Mouse (Mus musculus): ENCODE measurements around the gene Tbc1d4. TPM values are rescaled to one million over a fixed set of nuclear protein-coding genes. Genes with fewer than 3 reads are reported as not detected.
A peak's percentile ranks its signal among the peaks of the same experiment; 100 is the strongest.

Gene Tbc1d4
- 5.5 and 6.8 TPM in 2 replicates for polyA plus RNA-seq (2014; fragmentation: Nextera tagmentation; extraction: Ambion mirVana)

DNA sequence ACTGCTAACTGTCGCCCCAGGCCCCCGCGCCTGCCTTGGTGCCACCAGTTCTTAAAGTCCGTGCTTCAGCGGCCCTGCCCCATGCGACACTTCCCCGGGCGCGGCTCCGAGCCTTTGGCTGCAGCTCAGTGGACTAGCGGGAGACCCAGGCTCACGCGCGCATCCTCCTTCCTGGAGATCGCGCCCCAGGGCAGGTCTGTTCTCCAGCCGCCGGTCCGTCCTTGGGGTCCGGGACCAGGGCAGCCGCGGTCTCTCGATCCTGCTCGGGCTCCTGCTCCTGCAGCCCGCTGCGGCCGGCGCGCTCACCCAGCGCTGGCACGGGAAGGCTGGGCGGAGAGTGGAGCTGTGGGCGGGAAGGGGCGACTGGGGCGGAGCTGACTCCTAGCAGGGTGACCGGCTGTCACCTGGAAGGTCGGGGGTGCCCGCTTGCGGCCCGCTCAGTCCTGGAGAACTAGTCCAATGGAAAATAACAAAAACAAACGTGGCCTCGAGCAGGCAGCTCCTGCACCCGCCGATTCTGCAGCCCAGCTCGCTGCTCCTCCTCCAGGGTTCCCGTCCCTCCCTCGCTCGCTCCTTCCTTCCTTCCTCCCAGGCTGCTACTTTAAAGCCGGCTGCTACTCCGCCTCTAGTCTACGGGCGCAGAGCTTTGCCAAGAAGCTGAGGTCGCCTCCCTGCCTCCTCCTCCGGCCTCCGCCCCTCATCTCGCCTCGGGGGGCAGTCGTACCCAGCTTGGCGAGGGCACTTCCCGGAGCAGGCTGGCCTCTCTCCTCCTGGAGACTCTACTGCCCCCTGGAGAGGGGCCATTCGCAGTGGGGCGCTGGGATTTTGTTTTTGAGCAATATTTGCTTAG lies at the start of gene Tbc1d4:
TSS of gene Tbc1d4 (minus strand) at position 673 of the 850 bp plus-strand sequence.
- Histone ChIP-seq H3K27me3 (ENCODE audit: control insufficient read depth, insufficient read depth, low read length) (peaks cover 7% of the 10 kb centered on the region; the same call in 1 of the 2 replicates), H3K4me2 (ENCODE audit: low read depth, low read length, severe bottlenecking) (peak within 1 kb of the TSS; percentile 99), H3K4me1 (replicated peaks; ENCODE audit: control insufficient read depth, insufficient read depth, low read length) (0 out of 2 replicates have a peak, but pooled peaks cover 3% of the 10 kb centered on the region), H3K9me3 (ENCODE audit: control insufficient read depth, low read length) (no peaks in the 10 kb centered on the region), H3K9ac (ENCODE audit: low read length) (peak within 1 kb of the TSS; percentile 68), H3K4me3 (ENCODE audit: low read depth, low read length) (peak within 1 kb of the TSS; percentile 65), H3K27ac (ENCODE audit: low read depth, low read length) (no peak within 1 kb of the TSS), H3K36me3 (ENCODE audit: control insufficient read depth, insufficient read depth, low read length) (no peaks in the 10 kb centered on the region)
- ATAC-seq (replicated peaks; ENCODE audit: low FRiP score) (peak; percentile 87), DNase-seq (ENCODE audit: low spot score) (peak; percentile 90)
- under 1% methylated on average over 49 of the region's 62 CpGs for WGBS

DNA sequence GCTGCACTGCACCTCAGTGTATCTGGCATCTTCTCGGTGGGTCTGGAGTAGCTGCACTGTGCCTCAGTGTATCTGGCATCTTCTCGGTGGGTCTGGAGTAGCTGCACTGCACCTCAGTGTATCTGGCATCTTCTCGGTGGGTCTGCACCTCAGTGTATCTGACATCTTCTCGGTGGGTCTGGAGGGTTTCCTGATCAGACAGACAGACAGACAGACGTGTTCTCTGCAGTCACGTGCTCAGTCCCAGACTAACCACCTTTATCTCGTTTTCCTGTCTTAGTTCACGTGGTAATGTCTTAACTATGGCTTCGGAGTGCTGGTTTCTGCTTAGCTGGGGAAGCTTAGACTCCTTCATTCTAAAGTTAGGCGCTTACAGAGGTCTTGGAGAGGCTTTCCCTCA lies 47.3 kb upstream of the Tbc1d4 start:
- no peak overlapping the region for H3K4me3 ChIP-seq (ENCODE audit: low read depth, low read length)
- H3K4me1 ChIP-seq (replicated peaks; ENCODE audit: control insufficient read depth, insufficient read depth, low read length): peaks cover 3% of the 10 kb centered on the region; the same call in 1 of the 2 replicates
- DNase-seq (ENCODE audit: low spot score): no peak
- no peak for ATAC-seq (replicated peaks; ENCODE audit: low FRiP score)
- WGBS: 88% methylated on average over 10 of the region's 10 CpGs
- no peak overlapping the region for H3K27ac ChIP-seq (ENCODE audit: low read depth, low read length)
- H3K27me3 ChIP-seq (ENCODE audit: control insufficient read depth, insufficient read depth, low read length): no peaks in the 10 kb centered on the region
- no peak overlapping the region for H3K4me2 ChIP-seq (ENCODE audit: low read depth, low read length, severe bottlenecking)
- H3K36me3 ChIP-seq (ENCODE audit: control insufficient read depth, insufficient read depth, low read length): no peaks in the 10 kb centered on the region
- H3K9me3 ChIP-seq (ENCODE audit: control insufficient read depth, low read length): no peaks in the 10 kb centered on the region
- H3K9ac ChIP-seq (ENCODE audit: low read length): no peak overlapping the region

DNA sequence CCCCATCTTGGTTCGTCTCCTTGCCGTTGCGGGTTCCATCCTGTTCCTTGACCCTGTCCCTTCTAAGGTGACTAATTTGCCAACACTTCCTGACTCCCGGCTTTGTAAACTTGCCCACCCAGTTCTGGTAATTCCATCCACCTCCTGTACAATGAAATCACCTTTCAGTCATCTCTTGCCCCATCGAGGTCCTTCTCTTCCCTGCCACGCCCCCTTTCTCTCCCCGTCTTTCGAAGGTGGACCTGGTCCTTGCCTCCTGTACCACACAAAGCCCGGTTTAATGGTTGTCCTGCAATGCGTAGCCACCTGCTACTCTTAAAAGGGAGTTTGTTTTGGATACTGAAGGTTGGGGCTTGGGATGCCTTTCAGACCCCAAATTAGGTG lies 45.5 kb upstream of the Tbc1d4 start:
- H3K27me3 ChIP-seq (ENCODE audit: control insufficient read depth, insufficient read depth, low read length): no peaks in the 10 kb centered on the region
- H3K27ac ChIP-seq (ENCODE audit: low read depth, low read length): no peak overlapping the region
- H3K4me1 ChIP-seq (replicated peaks; ENCODE audit: control insufficient read depth, insufficient read depth, low read length): peaks cover 3% of the 10 kb centered on the region; the same call in 1 of the 2 replicates
- no peaks in the 10 kb centered on the region for H3K36me3 ChIP-seq (ENCODE audit: control insufficient read depth, insufficient read depth, low read length)
- H3K4me3 ChIP-seq (ENCODE audit: low read depth, low read length): peak overlapping the region; percentile 94
- WGBS: under 1% methylated on average over 10 of the region's 10 CpGs
- ATAC-seq (replicated peaks; ENCODE audit: low FRiP score): peak; percentile 25
- H3K4me2 ChIP-seq (ENCODE audit: low read depth, low read length, severe bottlenecking): peak overlapping the region; percentile 84
- peak overlapping the region; percentile 82 for H3K9ac ChIP-seq (ENCODE audit: low read length)
- no peaks in the 10 kb centered on the region for H3K9me3 ChIP-seq (ENCODE audit: control insufficient read depth, low read length)
- DNase-seq (ENCODE audit: low spot score): no peak

DNA sequence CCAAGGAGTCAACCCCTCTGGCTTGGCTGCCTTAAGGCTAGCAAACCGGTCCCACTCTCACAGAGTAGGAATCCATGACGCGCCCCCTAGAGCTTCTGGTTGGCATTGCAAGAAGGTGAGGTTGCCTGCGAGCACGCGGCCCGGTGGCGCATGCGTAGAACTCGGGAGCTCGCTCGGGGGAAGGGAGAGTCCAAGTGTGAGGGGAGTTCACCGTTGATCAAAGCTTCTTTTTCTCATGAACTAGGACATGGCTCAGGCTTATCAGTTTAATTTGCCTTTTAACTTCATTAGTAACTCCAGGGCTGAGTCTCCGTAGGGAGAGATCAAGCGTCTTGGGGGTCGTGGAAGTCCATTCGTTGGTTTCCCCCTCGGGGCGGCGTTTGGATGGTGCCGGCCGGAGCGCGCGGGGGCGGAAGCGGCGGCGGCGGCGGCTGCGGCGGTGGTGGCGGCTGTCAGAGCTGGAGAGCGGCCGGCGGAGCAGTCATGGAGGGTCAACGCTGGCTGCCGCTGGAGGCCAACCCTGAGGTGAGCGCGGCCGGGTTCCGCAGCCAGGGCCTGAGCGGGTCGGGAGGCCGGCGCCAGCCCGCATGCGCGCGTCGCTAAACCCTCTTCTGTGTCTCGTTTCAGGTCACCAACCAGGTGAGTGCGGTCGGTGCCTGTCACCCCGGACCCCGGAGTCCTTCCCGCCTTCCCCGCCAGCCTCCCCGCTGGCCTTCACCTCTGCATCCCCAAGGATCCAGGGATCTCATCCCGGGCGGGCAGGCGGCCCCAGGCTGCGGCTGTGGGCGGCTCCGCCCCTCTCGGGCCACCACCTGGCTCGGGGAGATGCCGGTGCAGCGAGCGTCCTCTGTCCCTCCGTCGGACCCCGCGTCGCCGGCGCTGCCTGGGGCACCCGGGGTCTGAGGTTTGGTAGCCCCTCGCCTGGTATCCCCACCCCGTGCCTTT lies 44.9 kb upstream of the Tbc1d4 start, which contains the start of gene Uchl3:
TSS of gene Uchl3 (plus strand) at position 387 of the 945 bp plus-strand sequence.
- peak; percentile 91 for ATAC-seq (replicated peaks; ENCODE audit: low FRiP score)
- no peaks in the 10 kb centered on the region for H3K36me3 ChIP-seq (ENCODE audit: control insufficient read depth, insufficient read depth, low read length)
- H3K4me3 ChIP-seq (ENCODE audit: low read depth, low read length): peak within 1 kb of the TSS; percentile 94
- peaks cover 3% of the 10 kb centered on the region; the same call in 1 of the 2 replicates for H3K4me1 ChIP-seq (replicated peaks; ENCODE audit: control insufficient read depth, insufficient read depth, low read length)
- DNase-seq (ENCODE audit: low spot score): peak; percentile 99
- H3K27ac ChIP-seq (ENCODE audit: low read depth, low read length): 0 out of 2 replicates have a peak within 1 kb of the TSS, but pooled peaks have one; percentile 51
- H3K9me3 ChIP-seq (ENCODE audit: control insufficient read depth, low read length): no peaks in the 10 kb centered on the region
- peak within 1 kb of the TSS; percentile 84 for H3K4me2 ChIP-seq (ENCODE audit: low read depth, low read length, severe bottlenecking)
- under 1% methylated on average over 73 of the region's 81 CpGs for WGBS
- no peaks in the 10 kb centered on the region for H3K27me3 ChIP-seq (ENCODE audit: control insufficient read depth, insufficient read depth, low read length)
- H3K9ac ChIP-seq (ENCODE audit: low read length): peak within 1 kb of the TSS; percentile 82

DNA sequence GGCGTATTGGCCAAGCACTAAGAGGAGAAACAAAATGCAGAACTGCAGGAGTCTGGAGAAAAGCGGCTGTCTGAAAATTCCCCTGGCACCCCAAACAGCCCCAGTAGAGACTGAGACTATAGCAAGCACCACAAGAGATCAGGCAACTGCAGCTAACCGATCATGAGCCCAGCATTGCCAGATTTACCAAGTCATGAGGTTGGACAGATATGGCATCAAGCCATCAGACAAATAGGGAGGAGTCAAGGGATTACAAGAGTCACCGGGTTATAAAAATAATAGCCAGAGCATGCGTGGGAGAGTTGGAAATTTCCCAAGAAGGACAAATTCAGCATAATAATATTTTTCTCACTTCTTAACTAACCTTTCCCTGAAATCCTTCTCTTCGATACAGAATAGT lies 43.6 kb upstream of the Tbc1d4 start:
- Histone ChIP-seq H3K9me3 (ENCODE audit: control insufficient read depth, low read length) (no peaks in the 10 kb centered on the region), H3K4me3 (ENCODE audit: low read depth, low read length) (no peak overlapping the region), H3K4me1 (replicated peaks; ENCODE audit: control insufficient read depth, insufficient read depth, low read length) (peaks cover 3% of the 10 kb centered on the region; the same call in 1 of the 2 replicates), H3K27me3 (ENCODE audit: control insufficient read depth, insufficient read depth, low read length) (no peaks in the 10 kb centered on the region), H3K4me2 (ENCODE audit: low read depth, low read length, severe bottlenecking) (no peak overlapping the region), H3K27ac (ENCODE audit: low read depth, low read length) (no peak overlapping the region), H3K36me3 (ENCODE audit: control insufficient read depth, insufficient read depth, low read length) (no peaks in the 10 kb centered on the region), H3K9ac (ENCODE audit: low read length) (no peak overlapping the region)
- ATAC-seq (replicated peaks; ENCODE audit: low FRiP score) (no peak), DNase-seq (ENCODE audit: low spot score) (no peak)
- WGBS: 93% methylated on average over 6 of the region's 6 CpGs

DNA sequence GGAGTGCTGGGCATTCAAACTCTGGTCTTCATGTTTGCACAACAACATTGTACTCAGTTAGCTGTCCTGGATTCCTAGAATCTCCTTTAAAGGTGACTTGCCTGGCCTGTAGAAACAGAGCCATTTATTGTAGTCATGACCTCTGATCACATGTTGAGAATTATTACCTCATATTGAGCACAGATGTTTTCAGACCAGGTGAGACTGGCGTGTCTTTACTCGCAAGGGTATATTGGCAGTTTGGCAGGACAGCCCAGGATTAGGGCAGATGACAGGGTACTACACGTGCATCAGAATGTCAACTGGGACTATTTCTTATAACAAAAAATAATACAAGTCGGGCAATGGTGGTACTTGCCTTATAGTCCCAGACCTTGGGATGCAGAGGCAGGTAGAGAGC lies 41.6 kb upstream of the Tbc1d4 start:
- peaks cover 3% of the 10 kb centered on the region; the same call in 1 of the 2 replicates for H3K4me1 ChIP-seq (replicated peaks; ENCODE audit: control insufficient read depth, insufficient read depth, low read length)
- H3K9me3 ChIP-seq (ENCODE audit: control insufficient read depth, low read length): no peaks in the 10 kb centered on the region
- H3K4me2 ChIP-seq (ENCODE audit: low read depth, low read length, severe bottlenecking): no peak overlapping the region
- ATAC-seq (replicated peaks; ENCODE audit: low FRiP score) (no peak), DNase-seq (ENCODE audit: low spot score) (no peak)
- H3K27me3 ChIP-seq (ENCODE audit: control insufficient read depth, insufficient read depth, low read length): no peaks in the 10 kb centered on the region
- H3K9ac ChIP-seq (ENCODE audit: low read length): no peak overlapping the region
- H3K36me3 ChIP-seq (ENCODE audit: control insufficient read depth, insufficient read depth, low read length): no peaks in the 10 kb centered on the region
- WGBS: 87% methylated on average over 4 of the region's 4 CpGs
- H3K4me3 ChIP-seq (ENCODE audit: low read depth, low read length): no peak overlapping the region
- no peak overlapping the region for H3K27ac ChIP-seq (ENCODE audit: low read depth, low read length)

DNA sequence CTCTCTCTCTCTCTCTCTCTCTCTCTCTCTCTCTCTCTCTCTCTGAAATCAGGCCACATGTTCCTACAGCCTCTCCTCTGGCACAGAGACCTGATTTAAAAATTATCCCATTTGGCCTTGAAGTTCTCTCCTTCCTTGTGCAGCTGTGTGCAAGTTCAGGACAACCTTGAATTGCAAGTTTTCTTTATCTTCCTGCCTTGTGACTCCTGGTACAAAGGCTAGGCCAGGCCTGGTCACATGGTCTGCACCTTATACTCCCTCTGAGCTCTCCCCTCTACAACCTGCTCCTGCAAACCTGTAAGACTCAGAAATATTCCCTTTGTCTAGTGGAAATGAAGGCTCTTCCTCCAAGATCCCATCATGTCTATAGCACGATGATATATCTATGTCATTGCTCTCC lies 36.0 kb upstream of the Tbc1d4 start:
- Histone ChIP-seq H3K9ac (ENCODE audit: low read length) (no peak overlapping the region), H3K4me2 (ENCODE audit: low read depth, low read length, severe bottlenecking) (no peak overlapping the region), H3K4me3 (ENCODE audit: low read depth, low read length) (no peak overlapping the region), H3K9me3 (ENCODE audit: control insufficient read depth, low read length) (no peaks in the 10 kb centered on the region), H3K27me3 (ENCODE audit: control insufficient read depth, insufficient read depth, low read length) (no peaks in the 10 kb centered on the region), H3K27ac (ENCODE audit: low read depth, low read length) (no peak overlapping the region), H3K4me1 (replicated peaks; ENCODE audit: control insufficient read depth, insufficient read depth, low read length) (no peaks in the 10 kb centered on the region), H3K36me3 (ENCODE audit: control insufficient read depth, insufficient read depth, low read length) (no peaks in the 10 kb centered on the region)
- ATAC-seq (replicated peaks; ENCODE audit: low FRiP score) (no peak), DNase-seq (ENCODE audit: low spot score) (no peak)
- 82% methylated on average over 1 of the region's 1 CpGs for WGBS

DNA sequence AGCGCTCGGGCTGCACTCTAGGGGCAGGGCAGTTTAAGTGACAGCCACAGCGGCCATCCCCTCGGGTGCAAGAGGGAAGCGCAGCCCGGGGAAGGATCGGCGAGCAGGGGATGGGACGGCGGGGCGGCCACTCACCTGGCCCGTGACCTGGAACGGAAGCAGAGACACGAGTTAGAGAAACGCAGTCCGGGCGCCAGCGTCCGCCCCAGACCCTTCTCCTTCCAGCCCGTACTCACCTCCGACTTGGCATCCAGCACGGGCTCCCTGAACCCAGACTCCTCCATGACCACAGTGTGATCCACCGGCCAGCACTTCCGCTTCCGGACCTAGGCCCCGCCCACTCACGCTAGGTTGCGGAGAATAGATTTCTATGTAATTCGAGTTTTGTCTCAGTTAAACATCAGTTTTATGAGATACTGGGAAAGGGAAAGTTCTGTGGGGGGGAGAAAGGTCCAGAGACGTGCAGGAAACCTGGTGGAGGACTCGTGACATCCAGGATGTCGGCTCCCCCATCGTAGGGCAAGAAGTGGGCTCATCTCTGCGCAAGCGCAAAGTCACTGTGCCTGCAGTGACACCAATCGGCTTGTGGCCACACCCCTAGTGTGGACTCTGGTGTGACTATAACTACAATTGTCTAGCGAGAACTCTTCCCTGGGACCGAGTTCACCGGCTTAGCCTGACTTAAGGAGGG lies 31.3 kb upstream of the Tbc1d4 start, which contains the start of gene Commd6:
TSS of gene Commd6 (minus strand) at position 534 of the 691 bp plus-strand sequence.
- Histone ChIP-seq H3K4me2 (ENCODE audit: low read depth, low read length, severe bottlenecking) (peak within 1 kb of the TSS; percentile 71), H3K4me3 (ENCODE audit: low read depth, low read length) (peak within 1 kb of the TSS; percentile 66), H3K27me3 (ENCODE audit: control insufficient read depth, insufficient read depth, low read length) (no peaks in the 10 kb centered on the region), H3K9ac (ENCODE audit: low read length) (peak within 1 kb of the TSS; percentile 64), H3K4me1 (replicated peaks; ENCODE audit: control insufficient read depth, insufficient read depth, low read length) (0 out of 2 replicates have a peak, but pooled peaks cover 3% of the 10 kb centered on the region), H3K36me3 (ENCODE audit: control insufficient read depth, insufficient read depth, low read length) (no peaks in the 10 kb centered on the region), H3K9me3 (ENCODE audit: control insufficient read depth, low read length) (no peaks in the 10 kb centered on the region), H3K27ac (ENCODE audit: low read depth, low read length) (peak within 1 kb of the TSS; percentile 62; the same call in 1 of the 2 replicates)
- WGBS: under 1% methylated on average over 39 of the region's 39 CpGs
- ATAC-seq (replicated peaks; ENCODE audit: low FRiP score) (peak; percentile 99), DNase-seq (ENCODE audit: low spot score) (peak; percentile 89)
